Mouse (Mus musculus): ENCODE results near the gene Ppia. TPM values are rescaled to one million over a fixed set of nuclear protein-coding genes. Genes with fewer than 3 reads are reported as not detected.
A peak's percentile ranks its signal among the peaks of the same experiment; 100 is the strongest.

The Ppia gene
- polyA plus RNA-seq, 1 experiment: 2,132 TPM

- Histone ChIP-seq H3K4me1 (ENCODE audit: control insufficient read depth, insufficient read depth, low read length) (no peaks in the 10 kb centered on the region), H3K27me3 (ENCODE audit: control insufficient read depth, insufficient read depth, low read length, poor library complexity, severe bottlenecking) (no peaks in the 10 kb centered on the region), H3K4me3 (ENCODE audit: low read depth, low read length) (no peak overlapping the region), H3K27ac (ENCODE audit: insufficient read depth, low read length) (peak overlapping the region; percentile 21; the same call in 1 of the 2 replicates), H3K9me3 (replicated peaks; ENCODE audit: control insufficient read depth, insufficient read depth, low read length, poor library complexity, severe bottlenecking) (no peaks in the 10 kb centered on the region), H3K9ac (ENCODE audit: low read depth, poor library complexity, severe bottlenecking) (no peak overlapping the region), H3K36me3 (ENCODE audit: control insufficient read depth, insufficient read depth, low read length, poor library complexity, severe bottlenecking) (peaks cover 52% of the 10 kb centered on the region)
- TF ChIP-seq CTCF (IDR thresholded peaks at IDR 0.05; ENCODE audit: low read depth, low read length): no peak
- no peak for TF ChIP-seq EP300 (IDR thresholded peaks at IDR 0.05; ENCODE audit: insufficient read depth, low read depth, low read length)
- TF ChIP-seq POLR2A (IDR thresholded peaks at IDR 0.05; ENCODE audit: insufficient read depth, low read length): no peak
Measured at GRCm38 (mm10) chr11:6420283-6420703, 5.0 kb downstream of the Ppia start.

- Histone ChIP-seq H3K27me3 (ENCODE audit: control insufficient read depth, insufficient read depth, low read length, poor library complexity, severe bottlenecking) (no peaks in the 10 kb centered on the region), H3K36me3 (ENCODE audit: control insufficient read depth, insufficient read depth, low read length, poor library complexity, severe bottlenecking) (peaks cover 55% of the 10 kb centered on the region), H3K27ac (ENCODE audit: insufficient read depth, low read length) (peak overlapping the region; percentile 46; the same call in 1 of the 2 replicates), H3K9ac (ENCODE audit: low read depth, poor library complexity, severe bottlenecking) (no peak overlapping the region), H3K4me1 (ENCODE audit: control insufficient read depth, insufficient read depth, low read length) (no peaks in the 10 kb centered on the region), H3K9me3 (replicated peaks; ENCODE audit: control insufficient read depth, insufficient read depth, low read length, poor library complexity, severe bottlenecking) (no peaks in the 10 kb centered on the region), H3K4me3 (ENCODE audit: low read depth, low read length) (no peak overlapping the region)
- TF ChIP-seq CTCF (IDR thresholded peaks at IDR 0.05; ENCODE audit: low read depth, low read length) (no peak), EP300 (IDR thresholded peaks at IDR 0.05; ENCODE audit: insufficient read depth, low read depth, low read length) (no peak), POLR2A (IDR thresholded peaks at IDR 0.05; ENCODE audit: insufficient read depth, low read length) (no peak)
Measured at GRCm38 (mm10) chr11:6420722-6421350, 5.6 kb downstream of the Ppia start.

- Histone ChIP-seq H3K27me3 (ENCODE audit: control insufficient read depth, insufficient read depth, low read length, poor library complexity, severe bottlenecking) (no peaks in the 10 kb centered on the region), H3K9me3 (replicated peaks; ENCODE audit: control insufficient read depth, insufficient read depth, low read length, poor library complexity, severe bottlenecking) (no peaks in the 10 kb centered on the region), H3K4me1 (ENCODE audit: control insufficient read depth, insufficient read depth, low read length) (no peaks in the 10 kb centered on the region), H3K9ac (ENCODE audit: low read depth, poor library complexity, severe bottlenecking) (no peak overlapping the region), H3K4me3 (ENCODE audit: low read depth, low read length) (no peak overlapping the region), H3K27ac (ENCODE audit: insufficient read depth, low read length) (no peak overlapping the region), H3K36me3 (ENCODE audit: control insufficient read depth, insufficient read depth, low read length, poor library complexity, severe bottlenecking) (peaks cover 71% of the 10 kb centered on the region)
- TF ChIP-seq CTCF (IDR thresholded peaks at IDR 0.05; ENCODE audit: low read depth, low read length) (no peak), EP300 (IDR thresholded peaks at IDR 0.05; ENCODE audit: insufficient read depth, low read depth, low read length) (no peak), POLR2A (IDR thresholded peaks at IDR 0.05; ENCODE audit: insufficient read depth, low read length) (no peak)
Measured at GRCm38 (mm10) chr11:6430186-6430585, 14.9 kb downstream of the Ppia start.

- no peaks in the 10 kb centered on the region for H3K27me3 ChIP-seq (ENCODE audit: control insufficient read depth, insufficient read depth, low read length, poor library complexity, severe bottlenecking)
- no peak overlapping the region for H3K27ac ChIP-seq (ENCODE audit: insufficient read depth, low read length)
- H3K4me1 ChIP-seq (ENCODE audit: control insufficient read depth, insufficient read depth, low read length): no peaks in the 10 kb centered on the region
- H3K9ac ChIP-seq (ENCODE audit: low read depth, poor library complexity, severe bottlenecking): no peak overlapping the region
- TF ChIP-seq CTCF (IDR thresholded peaks at IDR 0.05; ENCODE audit: low read depth, low read length) (peak; percentile 99), EP300 (IDR thresholded peaks at IDR 0.05; ENCODE audit: insufficient read depth, low read depth, low read length) (no peak), POLR2A (IDR thresholded peaks at IDR 0.05; ENCODE audit: insufficient read depth, low read length) (no peak)
- H3K4me3 ChIP-seq (ENCODE audit: low read depth, low read length): no peak overlapping the region
- no peaks in the 10 kb centered on the region for H3K9me3 ChIP-seq (replicated peaks; ENCODE audit: control insufficient read depth, insufficient read depth, low read length, poor library complexity, severe bottlenecking)
- peaks cover 47% of the 10 kb centered on the region for H3K36me3 ChIP-seq (ENCODE audit: control insufficient read depth, insufficient read depth, low read length, poor library complexity, severe bottlenecking)
Measured at GRCm38 (mm10) chr11:6436442-6436841, 21.2 kb downstream of the Ppia start.

- Histone ChIP-seq H3K9ac (ENCODE audit: low read depth, poor library complexity, severe bottlenecking) (no peak overlapping the region), H3K4me3 (ENCODE audit: low read depth, low read length) (no peak overlapping the region), H3K27me3 (ENCODE audit: control insufficient read depth, insufficient read depth, low read length, poor library complexity, severe bottlenecking) (no peaks in the 10 kb centered on the region), H3K9me3 (replicated peaks; ENCODE audit: control insufficient read depth, insufficient read depth, low read length, poor library complexity, severe bottlenecking) (no peaks in the 10 kb centered on the region), H3K36me3 (ENCODE audit: control insufficient read depth, insufficient read depth, low read length, poor library complexity, severe bottlenecking) (peaks cover 36% of the 10 kb centered on the region), H3K27ac (ENCODE audit: insufficient read depth, low read length) (no peak overlapping the region), H3K4me1 (ENCODE audit: control insufficient read depth, insufficient read depth, low read length) (no peaks in the 10 kb centered on the region)
- TF ChIP-seq CTCF (IDR thresholded peaks at IDR 0.05; ENCODE audit: low read depth, low read length): no peak
- TF ChIP-seq POLR2A (IDR thresholded peaks at IDR 0.05; ENCODE audit: insufficient read depth, low read length): no peak
- no peak for TF ChIP-seq EP300 (IDR thresholded peaks at IDR 0.05; ENCODE audit: insufficient read depth, low read depth, low read length)
Measured at GRCm38 (mm10) chr11:6437667-6438066, 22.4 kb downstream of the Ppia start.

GRCm38 (mm10) chr11:6440171-6440570 is 24.9 kb downstream of the Ppia start:
- H3K27me3 ChIP-seq (ENCODE audit: control insufficient read depth, insufficient read depth, low read length, poor library complexity, severe bottlenecking): no peaks in the 10 kb centered on the region
- H3K9me3 ChIP-seq (replicated peaks; ENCODE audit: control insufficient read depth, insufficient read depth, low read length, poor library complexity, severe bottlenecking): no peaks in the 10 kb centered on the region
- no peak overlapping the region for H3K27ac ChIP-seq (ENCODE audit: insufficient read depth, low read length)
- TF ChIP-seq EP300 (IDR thresholded peaks at IDR 0.05; ENCODE audit: insufficient read depth, low read depth, low read length) (no peak), POLR2A (IDR thresholded peaks at IDR 0.05; ENCODE audit: insufficient read depth, low read length) (no peak), CTCF (IDR thresholded peaks at IDR 0.05; ENCODE audit: low read depth, low read length) (no peak)
- H3K36me3 ChIP-seq (ENCODE audit: control insufficient read depth, insufficient read depth, low read length, poor library complexity, severe bottlenecking): peaks cover 15% of the 10 kb centered on the region
- no peaks in the 10 kb centered on the region for H3K4me1 ChIP-seq (ENCODE audit: control insufficient read depth, insufficient read depth, low read length)
- no peak overlapping the region for H3K9ac ChIP-seq (ENCODE audit: low read depth, poor library complexity, severe bottlenecking)
- H3K4me3 ChIP-seq (ENCODE audit: low read depth, low read length): no peak overlapping the region

All from ES-Bruce4 (cell line).